Mouse (Mus musculus) midbrain, embryonic 16.5 days (tissue): ENCODE data around the gene Dvl2. TPM values are rescaled to one million over a fixed set of nuclear protein-coding genes. Genes with fewer than 3 reads are reported as not detected.

Experiments used
- ATAC-seq: fragments of 200-750 bp; cut with Nextera tagmentation; 2 replicates; pipeline ENCODE4 v1.8.0; 2017; ENCODE audit warnings: moderate TSS enrichment
- H3K27ac ChIP-seq: fragments of 300-500 bp; sonication (generic); 2 replicates; pipeline ENCODE4 v1.5.1; 2014; ENCODE audit warnings: mild to moderate bottlenecking, low read length, mixed read lengths
- H3K27me3 ChIP-seq: fragments of 300-500 bp; sonication (generic); 2 replicates; pipeline ENCODE4 v1.6.1; 2014; ENCODE audit warnings: low read depth, low read length, mixed read lengths; ENCODE audit not compliant: control insufficient read depth, insufficient read depth
- H3K36me3 ChIP-seq: fragments of 300-500 bp; sonication (generic); 2 replicates; pipeline ENCODE4 v1.6.1; 2014; ENCODE audit warnings: mild to moderate bottlenecking, low read length, moderate library complexity, mixed read lengths; ENCODE audit not compliant: control insufficient read depth, insufficient read depth
- H3K4me1 ChIP-seq: fragments of 300-500 bp; sonication (generic); 2 replicates; pipeline ENCODE4 v1.6.1; 2014; ENCODE audit warnings: mild to moderate bottlenecking, low read length, mixed read lengths; ENCODE audit not compliant: control insufficient read depth, insufficient read depth
- H3K4me2 ChIP-seq: fragments of 300-500 bp; sonication (generic); 2 replicates; pipeline ENCODE4 v1.6.1; 2014; ENCODE audit warnings: mild to moderate bottlenecking, low read length, mixed read lengths
- H3K4me3 ChIP-seq: fragments of 300-500 bp; sonication (generic); 2 replicates; pipeline ENCODE4 v1.5.1; 2014; ENCODE audit warnings: low read depth, mild to moderate bottlenecking, low read length, moderate library complexity, mixed read lengths
- H3K9ac ChIP-seq: fragments of 300-500 bp; sonication (generic); 2 replicates; pipeline ENCODE4 v1.6.1; 2014; ENCODE audit warnings: low read depth, low read length, mixed read lengths
- H3K9me3 ChIP-seq: fragments of 300-500 bp; sonication (generic); replicated peaks from 2 replicates; pipeline ENCODE4 v1.6.1; 2014; ENCODE audit warnings: mild to moderate bottlenecking, low read length, mixed read lengths; ENCODE audit not compliant: control insufficient read depth, poor library complexity, severe bottlenecking
- WGBS: fragments of 180-500 bp; shearing (Covaris S2); extraction: QIAGEN DNeasy Blood & Tissue Kit; methylation state at CpG from one replicate; pipeline ENCODE4 v1.1.7; 2014; 5-methylcytosine and 5-hydroxymethylcytosine counted together
- polyA plus RNA-seq: library from polyadenylated mRNA; unstranded; fragments of >200 nt; fragmentation: Nextera tagmentation; extraction: Ambion mirVana; gene quantifications from 2 replicates; pipeline ENCODE4 v1.2.1, GENCODE M21; 2015

Gene Dvl2
- polyA plus RNA-seq, 1 experiment from 2014 or later = 21.9 TPM

DNA sequence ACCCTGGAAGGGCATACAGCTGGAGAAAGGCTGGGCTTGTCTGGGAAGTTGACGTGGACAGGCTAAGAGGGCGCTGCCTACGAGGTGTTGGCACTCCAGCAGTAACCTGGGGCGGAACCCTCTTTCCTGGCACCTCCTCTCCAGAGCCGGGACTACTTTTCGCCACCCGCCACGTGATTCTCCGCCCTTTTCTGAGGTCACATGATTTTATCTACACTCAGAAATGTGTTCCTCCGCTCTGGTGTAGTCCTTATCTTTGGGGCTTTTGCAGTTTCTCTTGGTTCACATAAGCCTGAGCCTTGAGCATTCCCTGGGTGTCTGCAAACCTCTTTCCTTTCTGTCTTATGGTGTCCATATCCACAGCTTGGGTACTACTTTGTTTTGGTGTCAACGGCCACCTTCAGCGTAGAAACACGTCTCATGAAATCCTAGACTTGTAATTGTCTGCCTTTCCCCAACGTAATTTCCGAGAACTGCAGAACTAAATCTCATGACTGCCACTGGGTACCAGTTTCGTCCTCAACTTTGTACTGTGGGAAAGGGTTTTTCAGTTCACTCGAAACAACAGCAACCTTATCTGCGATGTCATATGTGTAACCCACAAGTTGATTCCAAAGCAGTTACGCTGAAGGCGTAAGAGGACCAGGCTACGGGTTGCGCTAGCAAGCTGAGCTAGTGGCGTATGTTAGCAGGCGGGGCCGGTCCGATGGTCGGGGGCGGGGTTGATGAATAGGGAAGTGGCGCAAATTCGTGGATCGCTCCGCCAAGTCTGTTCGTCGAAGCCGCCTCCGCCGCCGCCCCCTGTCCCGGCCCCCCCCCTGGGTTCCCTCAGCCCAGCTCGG, 9.3 kb upstream of the Dvl2 start, which contains the start of gene Gabarap:
Gabarap (plus strand) TSS at position 294 of the 842 bp plus-strand sequence.
- peak; percentile 70 for ATAC-seq
- Histone ChIP-seq H3K27ac (peak within 1 kb of the TSS; percentile 83), H3K4me1 (peaks cover 19% of the 10 kb centered on the region), H3K27me3 (no peaks in the 10 kb centered on the region), H3K9ac (peak within 1 kb of the TSS; percentile 72), H3K4me3 (peak within 1 kb of the TSS; percentile 54), H3K4me2 (peak within 1 kb of the TSS; percentile 60), H3K9me3 (no peaks in the 10 kb centered on the region), H3K36me3 (peaks cover 29% of the 10 kb centered on the region)
- under 1% methylated on average over 40 of the region's 40 CpGs for WGBS

DNA sequence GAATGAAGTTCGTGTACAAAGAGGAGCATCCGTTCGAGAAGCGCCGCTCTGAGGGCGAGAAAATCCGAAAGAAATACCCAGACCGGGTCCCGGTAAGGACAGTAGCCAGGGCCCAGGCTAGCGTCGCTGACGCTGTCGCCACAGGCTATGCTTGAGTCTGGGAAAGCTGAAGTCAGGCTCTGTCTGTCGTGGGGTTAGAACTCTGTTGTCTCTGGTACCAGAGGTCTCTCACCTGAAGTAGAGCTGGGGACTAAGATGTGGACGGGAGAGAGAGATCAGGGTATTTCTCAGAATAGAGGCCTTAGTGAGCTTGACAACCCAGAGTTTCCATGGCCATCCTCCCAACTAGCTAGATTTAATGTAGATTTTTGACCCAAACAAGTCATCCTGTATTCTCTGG, 8.7 kb upstream of the Dvl2 start:
- Histone ChIP-seq H3K4me2 (peak overlapping the region; percentile 60), H3K9me3 (no peaks in the 10 kb centered on the region), H3K27me3 (no peaks in the 10 kb centered on the region), H3K36me3 (peaks cover 25% of the 10 kb centered on the region), H3K4me1 (peaks cover 19% of the 10 kb centered on the region), H3K27ac (peak overlapping the region; percentile 83), H3K4me3 (peak overlapping the region; percentile 54), H3K9ac (peak overlapping the region; percentile 72)
- 0% methylated on average over 15 of the region's 15 CpGs for WGBS
- ATAC-seq = 0 out of 2 replicates have a peak, but pooled peaks have one; percentile 5

DNA sequence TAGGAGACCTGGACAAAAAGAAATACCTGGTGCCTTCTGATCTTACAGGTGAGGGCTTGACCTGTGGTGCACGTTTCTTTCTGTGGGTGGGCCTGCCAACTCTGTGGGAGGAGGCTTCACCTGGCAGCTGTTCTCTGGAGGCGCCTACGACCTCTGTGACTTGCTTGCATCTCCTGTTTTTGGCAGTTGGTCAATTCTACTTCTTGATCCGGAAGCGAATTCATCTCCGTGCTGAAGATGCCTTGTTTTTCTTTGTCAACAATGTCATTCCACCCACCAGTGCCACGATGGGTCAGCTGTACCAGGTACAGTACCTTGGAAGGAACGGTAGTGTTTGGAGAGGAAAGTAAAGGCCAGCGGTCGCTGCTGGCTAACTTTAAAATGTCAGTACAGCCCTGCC, 8.0 kb upstream of the Dvl2 start:
- Histone ChIP-seq H3K4me3 (peak overlapping the region; percentile 54), H3K27ac (no peak overlapping the region), H3K4me2 (peak overlapping the region; percentile 60), H3K9ac (peak overlapping the region; percentile 72), H3K9me3 (no peaks in the 10 kb centered on the region), H3K4me1 (peaks cover 19% of the 10 kb centered on the region), H3K36me3 (peaks cover 19% of the 10 kb centered on the region), H3K27me3 (no peaks in the 10 kb centered on the region)
- ATAC-seq = no peak
- whole genome bisulfite sequencing = 87% methylated on average over 10 of the region's 10 CpGs

DNA sequence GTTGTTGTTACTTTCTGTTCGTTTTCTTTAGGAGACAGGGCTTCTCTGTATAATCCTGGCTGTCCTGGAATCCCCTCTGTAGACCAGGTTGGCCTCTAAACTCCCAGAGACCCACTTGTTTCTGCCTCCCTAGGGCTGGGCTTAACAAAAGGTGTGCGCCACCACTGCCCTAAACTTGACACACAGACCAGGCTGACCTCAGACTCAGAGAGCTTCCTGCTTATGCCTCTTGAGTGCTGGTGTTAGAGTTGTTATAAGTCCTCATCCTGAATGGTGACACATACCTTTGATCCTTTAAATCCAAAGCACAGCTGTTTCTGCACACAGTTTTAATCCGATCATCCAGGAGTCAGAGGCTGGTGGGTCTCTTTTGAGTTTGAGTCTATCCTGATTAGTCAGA, 7.5 kb upstream of the Dvl2 start:
- H3K27me3 ChIP-seq = no peaks in the 10 kb centered on the region
- WGBS = 88% methylated on average over 3 of the region's 3 CpGs
- H3K9me3 ChIP-seq = no peaks in the 10 kb centered on the region
- H3K36me3 ChIP-seq = peaks cover 19% of the 10 kb centered on the region
- peak overlapping the region; percentile 60 for H3K4me2 ChIP-seq
- H3K9ac ChIP-seq = no peak overlapping the region
- ATAC-seq = no peak
- no peak overlapping the region for H3K4me3 ChIP-seq
- H3K4me1 ChIP-seq = peaks cover 25% of the 10 kb centered on the region
- H3K27ac ChIP-seq = no peak overlapping the region

DNA sequence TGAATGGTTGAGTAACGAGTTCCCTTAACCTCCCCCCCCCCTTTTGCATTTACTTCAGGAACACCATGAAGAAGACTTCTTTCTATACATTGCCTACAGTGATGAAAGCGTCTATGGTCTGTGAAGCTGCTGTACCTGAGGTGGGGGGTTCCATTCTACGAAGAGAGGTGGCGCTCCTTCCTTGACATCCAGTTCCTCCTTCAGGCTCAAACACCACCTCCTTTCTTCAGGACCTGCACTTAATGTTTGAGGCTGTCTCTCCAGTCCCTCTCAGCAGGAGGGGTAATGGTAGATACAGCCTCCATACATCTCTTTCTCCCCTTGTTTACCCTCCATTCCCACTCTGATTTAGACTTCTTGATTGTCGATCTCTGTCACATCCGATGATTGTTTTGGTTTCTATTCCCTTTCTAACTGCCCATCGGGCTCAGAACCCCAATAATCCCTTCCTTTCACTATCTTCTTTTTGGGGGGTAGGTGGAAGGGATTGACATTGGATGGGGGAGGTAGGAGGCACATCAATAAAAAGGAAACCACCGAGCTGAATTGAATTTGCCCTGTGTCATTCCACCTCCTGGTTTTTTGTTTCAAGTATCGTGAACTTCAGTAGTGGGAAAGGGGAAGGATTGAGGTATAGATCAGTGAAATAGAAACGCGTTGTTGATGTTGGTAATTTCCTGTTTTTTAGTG, 5.8 kb upstream of the Dvl2 start:
- no peak overlapping the region for H3K27ac ChIP-seq
- no peak for ATAC-seq
- peaks cover 26% of the 10 kb centered on the region for H3K4me1 ChIP-seq
- no peak overlapping the region for H3K4me3 ChIP-seq
- peaks cover 11% of the 10 kb centered on the region for H3K36me3 ChIP-seq
- WGBS = 86% methylated on average over 11 of the region's 11 CpGs
- H3K9me3 ChIP-seq = no peaks in the 10 kb centered on the region
- no peak overlapping the region for H3K4me2 ChIP-seq
- no peaks in the 10 kb centered on the region for H3K27me3 ChIP-seq
- no peak overlapping the region for H3K9ac ChIP-seq

DNA sequence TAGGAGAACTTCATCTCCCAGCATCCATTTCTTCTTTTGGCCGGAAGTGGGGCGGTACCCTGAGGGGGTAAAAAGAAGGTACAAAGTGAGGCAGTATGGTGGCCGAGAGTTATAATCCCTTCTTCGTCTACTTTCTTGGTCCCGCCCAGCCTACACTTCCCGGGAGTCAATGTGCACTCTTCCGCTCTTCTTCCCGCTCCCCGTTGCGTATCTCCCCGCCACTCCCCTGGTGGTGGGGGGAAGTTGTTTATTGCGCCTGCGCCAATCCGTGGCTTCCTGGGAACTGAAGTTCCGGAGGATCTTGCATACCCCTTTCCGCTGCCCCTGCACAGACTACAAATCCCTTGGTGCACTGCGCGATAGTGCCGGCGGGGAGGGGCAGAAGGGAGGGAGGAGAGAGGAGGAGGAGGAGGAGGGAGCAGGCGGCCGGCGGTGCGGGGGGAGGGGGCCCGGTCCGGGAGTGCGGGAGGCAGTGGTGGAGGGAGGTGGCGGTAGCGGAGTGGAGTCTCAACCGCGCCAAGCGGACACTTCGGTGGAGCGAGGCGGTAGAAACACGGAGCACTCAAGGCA, 4.9 kb upstream of the Dvl2 start, which contains the start of gene Phf23:
Phf23 (plus strand) TSS at position 387 of the 570 bp plus-strand sequence.
- Histone ChIP-seq H3K9me3 (no peaks in the 10 kb centered on the region), H3K4me3 (peak within 1 kb of the TSS; percentile 90), H3K36me3 (peaks cover 7% of the 10 kb centered on the region), H3K9ac (peak within 1 kb of the TSS; percentile 90), H3K4me2 (peak within 1 kb of the TSS; percentile 81), H3K27me3 (no peaks in the 10 kb centered on the region), H3K27ac (peak within 1 kb of the TSS; percentile 90), H3K4me1 (peaks cover 29% of the 10 kb centered on the region)
- under 1% methylated on average over 34 of the region's 36 CpGs for WGBS
- peak; percentile 87 for ATAC-seq

- ATAC-seq = no peak; the same call in 1 of the 2 replicates
- Histone ChIP-seq H3K36me3 (peaks cover 7% of the 10 kb centered on the region), H3K4me1 (peaks cover 29% of the 10 kb centered on the region), H3K9me3 (no peaks in the 10 kb centered on the region), H3K9ac (peak overlapping the region; percentile 90), H3K4me2 (peak overlapping the region; percentile 81), H3K27ac (peak overlapping the region; percentile 90), H3K4me3 (peak overlapping the region; percentile 90), H3K27me3 (no peaks in the 10 kb centered on the region)
- WGBS = 1% methylated on average over 55 of the region's 66 CpGs
Measured at GRCm38 (mm10) chr11:69996161-69997061, 4.0 kb upstream of the Dvl2 start.

- Histone ChIP-seq H3K27me3 (no peaks in the 10 kb centered on the region), H3K36me3 (peaks cover 7% of the 10 kb centered on the region), H3K9ac (peak overlapping the region; percentile 90), H3K4me2 (peak overlapping the region; percentile 81), H3K27ac (peak overlapping the region; percentile 90), H3K4me1 (peaks cover 36% of the 10 kb centered on the region), H3K4me3 (peak overlapping the region; percentile 90), H3K9me3 (no peaks in the 10 kb centered on the region)
- WGBS = under 1% methylated on average over 25 of the region's 44 CpGs
- ATAC-seq = no peak
Measured at GRCm38 (mm10) chr11:69997070-69997509, 3.3 kb upstream of the Dvl2 start.
